Mouse (Mus musculus) spleen, adult 2 months (tissue): Measurements from ENCODE around the gene Stx4a. TPM values are rescaled to one million over a fixed set of nuclear protein-coding genes. Genes with fewer than 3 reads are reported as not detected.
"Not testable (repeated sequence)": the region's sequence is repeated elsewhere in the genome, so short reads cannot be mapped to it uniquely, and the experiment has no call there.

Source experiments
- DNase-seq, 2 experiments: peaks; one replicate each; pipeline versions ENCODE4 v3.0.0 to v3.0.0-alpha.2; 2012 to 2021; ENCODE audit warnings: low spot score in 2 of 2, low read depth in 1 of 2
- H3K27ac ChIP-seq: fragments of 200-500 bp; 2 replicates; pipeline ENCODE4 v1.5.1; 2012; ENCODE audit warnings: low read length, inconsistent platforms; ENCODE audit not compliant: insufficient read depth
- H3K27me3 ChIP-seq: fragments of 200-500 bp; 2 replicates; pipeline ENCODE4 v1.6.1; 2012; ENCODE audit warnings: mild to moderate bottlenecking, moderate library complexity, low read length, inconsistent platforms; ENCODE audit not compliant: control insufficient read depth, insufficient read depth
- H3K36me3 ChIP-seq: fragments of 200-500 bp; 2 replicates; pipeline ENCODE4 v1.6.1; 2012; ENCODE audit warnings: mild to moderate bottlenecking, low read length, inconsistent platforms; ENCODE audit not compliant: control insufficient read depth, insufficient read depth
- H3K4me1 ChIP-seq: fragments of 200-500 bp; 2 replicates; pipeline ENCODE4 v1.6.1; 2011; ENCODE audit warnings: inconsistent platforms; ENCODE audit not compliant: control insufficient read depth, insufficient read depth, insufficient read length
- H3K4me3 ChIP-seq: fragments of 200-500 bp; 2 replicates; pipeline ENCODE4 v1.5.1; 2011; ENCODE audit warnings: mild to moderate bottlenecking, inconsistent platforms; ENCODE audit not compliant: insufficient read depth, insufficient read length; ENCODE audit errors: extremely low read depth
- CTCF ChIP-seq: fragments of 200-500 bp; IDR thresholded peaks from 2 replicates; pipeline ENCODE4 v1.5.1; 2011; ENCODE audit warnings: mild to moderate bottlenecking, inconsistent platforms; ENCODE audit not compliant: insufficient read depth, insufficient read length, insufficient replicate concordance; ENCODE audit errors: extremely low read depth
- POLR2A ChIP-seq: fragments of 200-500 bp; IDR thresholded peaks from 2 replicates; pipeline ENCODE4 v1.6.1; 2011; ENCODE audit warnings: low read depth, low read length, inconsistent platforms
- WGBS: fragments of 180-500 bp; shearing (Covaris S2); methylation state at CpG from one replicate; pipeline ENCODE4 v1.1.7; 2018; 5-methylcytosine and 5-hydroxymethylcytosine counted together
- polyA plus RNA-seq: library from polyadenylated mRNA; depleted of rRNA; stranded (reverse); fragments of >200 nt; gene quantifications from 2 replicates; pipeline ENCODE4 v1.2.3, GENCODE M21; 2012

The Stx4a gene
- polyA plus RNA-seq, 1 experiment: 54.7 TPM

DNA sequence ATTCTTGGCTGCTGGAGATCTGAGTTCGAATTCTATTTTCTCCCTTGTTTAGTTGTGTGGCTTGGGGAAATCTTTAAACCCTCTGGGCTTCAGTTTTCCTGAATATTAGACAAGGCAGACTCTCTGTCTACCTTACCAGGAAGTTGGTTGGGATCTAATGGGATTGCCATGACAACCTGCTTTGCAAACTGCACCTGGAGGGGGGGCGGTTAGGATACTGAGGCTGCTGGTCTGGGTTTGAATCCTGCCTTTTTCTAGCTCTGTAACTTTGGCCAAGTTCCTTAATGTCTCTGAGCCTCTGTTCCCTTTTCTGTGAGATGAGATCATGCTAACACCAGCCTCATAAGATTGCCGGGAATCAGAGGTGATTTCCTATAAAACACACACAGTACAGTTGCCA is 1.6 kb upstream of the Stx4a start:
- 76% methylated on average over 3 of the region's 3 CpGs for WGBS
- TF ChIP-seq CTCF: no peak
- TF ChIP-seq POLR2A: no peak

DNA sequence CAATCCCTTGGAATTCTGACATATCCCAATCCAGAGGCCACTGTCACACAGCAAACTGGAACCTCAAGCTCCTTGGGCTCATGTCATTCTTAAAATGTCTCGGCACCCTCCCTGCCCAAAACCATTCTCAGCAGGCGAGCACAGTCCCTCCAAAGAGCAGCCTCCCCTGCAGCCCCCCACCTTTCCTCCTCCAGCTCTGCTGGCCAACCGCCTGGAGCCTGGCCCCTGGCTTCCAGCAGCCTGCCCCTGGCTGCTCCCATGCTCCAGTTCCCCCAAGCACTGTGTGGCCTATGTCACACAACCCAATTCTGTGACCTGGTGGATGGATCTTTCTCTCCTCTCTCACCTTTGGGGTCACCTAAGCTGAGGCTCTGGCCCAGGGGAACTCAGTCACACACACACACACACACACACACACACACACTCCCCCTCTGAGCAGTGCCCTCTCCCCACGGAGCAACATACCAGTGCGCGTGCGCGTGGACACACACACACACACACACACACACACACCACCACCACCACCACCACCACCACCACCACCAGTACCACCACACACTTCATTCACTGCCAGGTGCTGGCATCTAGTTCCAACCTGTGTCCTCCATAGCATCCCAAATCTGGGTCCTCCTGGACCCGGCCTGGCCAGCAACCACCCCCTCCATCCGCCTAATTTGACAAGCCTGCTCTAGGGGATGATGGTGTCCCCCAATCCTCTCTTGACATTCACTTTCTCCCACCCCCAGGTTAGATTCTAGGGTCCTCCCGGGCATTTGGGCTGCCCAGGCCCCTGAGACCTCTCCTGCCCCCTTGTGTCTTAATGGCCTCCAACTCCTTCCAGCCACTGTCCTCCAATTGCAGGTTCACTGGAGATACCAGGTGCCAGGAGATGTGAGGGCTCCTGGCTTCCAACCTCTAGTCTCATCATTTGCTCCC is 590 bp upstream of the Stx4a start:
- Histone ChIP-seq H3K27me3 (0 out of 2 replicates have a peak, but pooled peaks cover 3% of the 10 kb centered on the region), H3K36me3 (no peaks in the 10 kb centered on the region), H3K4me3 (no peak overlapping the region), H3K27ac (no peak overlapping the region), H3K4me1 (no peaks in the 10 kb centered on the region)
- WGBS: 82% methylated on average over 11 of the region's 11 CpGs
- DNase-seq: no peak
- TF ChIP-seq POLR2A (no peak), CTCF (no peak)

More for the DNA sequence above, 1.6 kb upstream of the Stx4a start:
- no peaks in the 10 kb centered on the region for H3K4me1 ChIP-seq
- H3K27ac ChIP-seq: no peak overlapping the region
- no peak overlapping the region for H3K4me3 ChIP-seq
- no peak for DNase-seq
- H3K36me3 ChIP-seq: no peaks in the 10 kb centered on the region
- H3K27me3 ChIP-seq: 0 out of 2 replicates have a peak, but pooled peaks cover 3% of the 10 kb centered on the region

DNA sequence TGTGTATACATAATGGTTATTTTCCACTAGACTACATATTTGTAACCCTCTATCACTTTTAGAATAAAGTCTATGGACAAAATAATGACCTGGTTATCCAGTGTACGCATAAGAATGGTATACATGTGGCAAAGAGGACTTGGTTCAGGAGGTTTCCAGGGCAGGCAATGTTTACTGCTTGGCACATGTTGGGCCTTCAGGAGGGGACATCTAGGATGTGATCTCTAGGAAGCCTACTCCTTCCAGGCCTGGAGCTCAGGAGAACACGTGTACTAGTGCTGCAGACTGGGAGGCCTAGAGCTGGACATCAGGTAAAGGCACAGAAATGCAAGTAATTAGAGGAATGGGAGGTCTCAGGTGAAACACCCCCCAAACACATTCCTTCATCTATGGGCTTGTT is 11.5 kb downstream of the Stx4a start:
- Histone ChIP-seq H3K4me1 (no peaks in the 10 kb centered on the region), H3K4me3 (no peak overlapping the region), H3K27me3 (no peaks in the 10 kb centered on the region), H3K36me3 (no peaks in the 10 kb centered on the region), H3K27ac (no peak overlapping the region)
- DNase-seq: no peak
- 91% methylated on average over 2 of the region's 2 CpGs for WGBS
- TF ChIP-seq POLR2A (no peak), CTCF (no peak)

DNA sequence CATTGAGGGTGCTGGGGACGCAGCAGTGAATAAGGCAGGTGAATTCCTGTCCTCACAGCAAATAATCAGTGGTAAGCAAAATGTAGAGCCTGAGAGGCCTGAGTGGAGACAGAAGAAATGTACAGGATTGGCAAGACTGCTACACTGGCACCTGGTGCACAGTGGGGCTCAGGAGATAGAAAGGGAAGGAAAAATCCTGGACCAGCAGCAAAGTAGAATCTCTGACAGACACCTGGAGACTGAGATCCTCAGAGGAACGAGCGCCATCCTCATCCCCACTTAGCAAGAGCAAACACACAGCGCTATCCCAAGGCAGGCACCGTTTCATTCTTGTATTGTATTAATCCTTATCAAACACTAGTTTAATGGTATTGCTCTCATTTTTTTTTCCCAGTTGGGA is 13.4 kb downstream of the Stx4a start:
- 91% methylated on average over 5 of the region's 5 CpGs for WGBS
- no peak for DNase-seq
- Histone ChIP-seq H3K36me3 (no peaks in the 10 kb centered on the region), H3K4me1 (peaks cover 4% of the 10 kb centered on the region; the same call in 1 of the 2 replicates), H3K27me3 (no peaks in the 10 kb centered on the region), H3K4me3 (no peak overlapping the region), H3K27ac (no peak overlapping the region)
- TF ChIP-seq CTCF (no peak), POLR2A (no peak)

DNA sequence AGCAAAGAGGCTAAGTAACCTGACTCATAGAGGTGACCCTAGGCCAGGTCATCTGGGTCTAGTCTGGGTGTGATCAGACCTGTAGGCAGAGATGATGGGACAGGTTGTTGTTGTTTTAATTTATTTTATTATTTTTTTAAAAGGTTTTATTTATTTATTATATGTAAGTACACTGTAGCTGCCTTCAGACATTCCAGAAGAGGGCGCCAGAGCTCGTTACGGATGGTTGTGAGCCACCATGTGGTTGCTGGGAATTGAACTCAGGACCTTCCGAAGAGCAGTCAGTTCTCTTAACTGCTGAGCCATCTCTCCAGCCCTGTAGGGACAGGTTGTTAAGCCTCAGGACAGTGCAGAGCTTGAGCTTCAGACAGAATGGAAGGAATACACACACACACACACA is 13.8 kb downstream of the Stx4a start:
- whole genome bisulfite sequencing: 95% methylated on average over 4 of the region's 4 CpGs
- H3K4me1 ChIP-seq, H3K4me3 ChIP-seq, H3K36me3 ChIP-seq, H3K27me3 ChIP-seq, DNase-seq, H3K27ac ChIP-seq: not testable (repeated sequence)

DNA sequence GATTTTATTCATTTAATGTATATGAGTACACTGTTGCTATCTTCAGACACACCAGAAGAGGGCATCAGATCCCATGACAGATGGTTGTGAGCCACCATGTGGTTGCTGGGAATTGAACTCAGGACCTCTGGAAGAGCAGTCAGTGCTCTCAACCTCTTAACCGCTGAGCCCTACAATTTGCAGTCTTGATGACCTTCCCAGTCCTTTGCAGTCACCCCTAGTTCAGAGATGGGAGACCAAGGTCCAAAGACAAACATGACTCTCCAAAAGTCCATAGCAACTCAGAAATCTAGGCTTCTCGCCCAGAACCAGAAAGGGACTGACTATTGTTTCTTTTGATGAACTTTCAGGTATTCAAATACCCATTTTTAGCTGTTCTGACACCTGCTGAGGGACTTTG is 15.9 kb downstream of the Stx4a start:
- not testable (repeated sequence) for H3K27ac ChIP-seq, H3K4me1 ChIP-seq, DNase-seq, H3K4me3 ChIP-seq, H3K27me3 ChIP-seq, H3K36me3 ChIP-seq
- 96% methylated on average over 2 of the region's 2 CpGs for WGBS

DNA sequence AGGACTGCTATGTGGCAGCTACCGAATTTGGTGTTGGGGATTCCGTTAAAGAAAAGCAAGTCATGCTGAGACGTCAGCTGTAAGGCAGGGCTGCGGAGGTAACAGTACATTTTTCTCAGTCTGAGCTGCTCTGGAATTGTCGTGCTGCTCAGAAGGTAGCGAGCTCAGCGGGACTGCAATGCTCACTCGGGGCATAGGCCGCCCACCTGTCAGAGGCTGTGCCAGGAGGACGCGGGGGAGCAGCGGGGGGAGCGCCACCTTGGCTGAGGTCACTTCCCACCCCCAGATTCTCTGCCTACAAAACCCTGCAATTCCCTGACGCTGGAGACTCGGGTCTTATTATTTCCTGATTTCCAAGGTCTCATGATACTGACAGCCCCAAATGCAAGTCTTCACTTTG is 16.8 kb downstream of the Stx4a start:
- peak; percentile 21 to 39 for DNase-seq
- under 1% methylated on average over 15 of the region's 15 CpGs for WGBS

More for the DNA sequence above, 16.8 kb downstream of the Stx4a start:
- peaks cover 3% of the 10 kb centered on the region; the same call in 1 of the 2 replicates for H3K36me3 ChIP-seq
- peaks cover 7% of the 10 kb centered on the region; the same call in 1 of the 2 replicates for H3K4me1 ChIP-seq
- no peaks in the 10 kb centered on the region for H3K27me3 ChIP-seq
- peak overlapping the region; percentile 80 for H3K4me3 ChIP-seq
- TF ChIP-seq CTCF: no peak
- no peak for TF ChIP-seq POLR2A
- H3K27ac ChIP-seq: peak overlapping the region; percentile 92
